Mouse (Mus musculus) G1E (cell line): ENCODE measurements around the gene Tssk6. TPM values are rescaled to one million over a fixed set of nuclear protein-coding genes. Genes with fewer than 3 reads are reported as not detected.

Source experiments
- ATAC-seq: 2 replicates; pipeline ENCODE4 v1.8.0; 2016; ENCODE audit warnings: mild to moderate bottlenecking; ENCODE audit not compliant: insufficient number of reproducible peaks, poor library complexity, low FRiP score, severe bottlenecking; ENCODE audit errors: extremely low read depth
- DNase-seq: peaks from one replicate; pipeline ENCODE4 v3.0.0; 2012; ENCODE audit warnings: low spot score
- H3K27me3 ChIP-seq: 2 replicates; pipeline ENCODE4 v1.6.1; 2012; ENCODE audit warnings: mild to moderate bottlenecking, low read length, inconsistent platforms; ENCODE audit not compliant: insufficient read depth
- H3K36me3 ChIP-seq: replicated peaks from 2 replicates; pipeline ENCODE3; 2012; ENCODE audit warnings: mild to moderate bottlenecking, inconsistent platforms
- H3K4me1 ChIP-seq: 2 replicates; pipeline ENCODE4 v1.6.1; 2012; ENCODE audit warnings: low read depth, low read length, inconsistent platforms, mixed read lengths; ENCODE audit not compliant: insufficient read depth
- H3K4me3 ChIP-seq: 2 replicates; pipeline ENCODE4 v1.5.1; 2012; ENCODE audit warnings: low read depth, mild to moderate bottlenecking, inconsistent platforms, low read length, moderate library complexity, mixed read lengths
- H3K9me3 ChIP-seq: replicated peaks from 2 replicates; pipeline ENCODE4 v1.6.1; 2012; ENCODE audit warnings: inconsistent platforms
- CTCF ChIP-seq: IDR thresholded peaks from 2 replicates; pipeline ENCODE4 v1.5.1; 2012; ENCODE audit warnings: low read depth, low read length, inconsistent platforms, mixed read lengths
- GATA1 ChIP-seq: IDR thresholded peaks from 2 replicates; pipeline ENCODE4 v1.6.1; 2012; ENCODE audit warnings: borderline replicate concordance, low read length, inconsistent platforms, mixed read lengths
- GATA2 ChIP-seq: IDR thresholded peaks from 2 replicates; pipeline ENCODE4 v1.6.1; 2012; ENCODE audit warnings: low read depth, low read length, inconsistent platforms, borderline replicate concordance
- POLR2AphosphoS5 ChIP-seq: IDR thresholded peaks from 2 replicates; pipeline ENCODE4 v1.6.1; 2012; ENCODE audit warnings: low read depth, low read length, inconsistent platforms; ENCODE audit not compliant: insufficient replicate concordance
- TAL1 ChIP-seq: conservative IDR thresholded peaks from 2 replicates; pipeline ENCODE4 v1.6.1; 2012; ENCODE audit warnings: low read depth, low read length, inconsistent platforms, mixed read lengths
- polyA plus RNA-seq: library from polyadenylated mRNA; stranded (reverse); fragments of >175 nt; gene quantifications from 2 replicates; pipeline ENCODE4 v1.2.3, GENCODE M21; 2012
- total RNA-seq, 2 experiments: library from RNA; stranded (forward) in 1 of 2; stranded (reverse) in 1 of 2; fragments of 200-1000 nt in 1 of 2; fragments of >200 nt in 1 of 2; fragmentation: Nextera tagmentation in 1 of 2; gene quantifications; 2 replicates each; pipeline ENCODE4 v1.2.3; 2014 to 2017

Gene Tssk6
- total and polyA plus RNA-seq, 3 experiments, result 0.15 to 0.22 TPM; not detected in 1

- no peak for ATAC-seq
- no peaks in the 10 kb centered on the region; the same call in 1 of the 2 replicates for H3K4me1 ChIP-seq
Measured at GRCm38 (mm10) chr8:69888902-69889301, 13.1 kb upstream of the Tssk6 start.

GRCm38 (mm10) chr8:69890813-69891241, 11.2 kb upstream of the Tssk6 start:
- Histone ChIP-seq H3K4me3 (no peak overlapping the region), H3K9me3 (peaks cover 21% of the 10 kb centered on the region), H3K36me3 (peaks cover 58% of the 10 kb centered on the region), H3K4me1 (peaks cover 9% of the 10 kb centered on the region), H3K27me3 (peaks cover 10% of the 10 kb centered on the region; the same call in 1 of the 2 replicates)
- ATAC-seq, result no peak
- TF ChIP-seq CTCF (no peak), POLR2AphosphoS5 (no peak), GATA1 (no peak), TAL1 (no peak), GATA2 (no peak)
- no peak for DNase-seq

More at GRCm38 (mm10) chr8:69888902-69889301, 13.1 kb upstream of the Tssk6 start:
- no peak for DNase-seq
- Histone ChIP-seq H3K9me3 (peaks cover 36% of the 10 kb centered on the region), H3K27me3 (peaks cover 14% of the 10 kb centered on the region; the same call in 1 of the 2 replicates), H3K4me3 (no peak overlapping the region), H3K36me3 (peaks cover 39% of the 10 kb centered on the region)
- TF ChIP-seq TAL1 (no peak), POLR2AphosphoS5 (no peak), GATA1 (no peak), GATA2 (no peak), CTCF (no peak)

DNA sequence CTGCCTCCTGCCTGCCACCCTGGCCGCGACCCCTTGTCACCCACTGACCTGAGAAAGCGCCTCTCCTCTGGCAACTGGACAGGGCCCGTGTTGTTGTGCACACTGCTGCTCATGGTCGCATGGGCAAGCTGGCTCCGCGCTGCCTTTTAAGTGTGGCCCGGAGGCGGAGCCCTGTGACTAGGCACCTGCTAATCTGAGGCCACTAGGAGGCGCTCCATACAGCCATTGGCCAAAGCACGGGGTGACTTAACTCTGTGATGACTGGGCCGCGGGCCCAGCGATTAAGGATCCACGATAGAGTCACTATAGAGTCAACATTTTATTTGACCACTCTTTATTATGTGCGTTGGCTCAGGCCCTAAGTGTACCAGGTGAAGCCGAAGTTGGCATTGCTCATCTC, 8.1 kb upstream of the Tssk6 start:
- H3K9me3 ChIP-seq, result peaks cover 4% of the 10 kb centered on the region
- no peak overlapping the region for H3K4me3 ChIP-seq
- peaks cover 22% of the 10 kb centered on the region for H3K4me1 ChIP-seq
- H3K27me3 ChIP-seq, result peaks cover 3% of the 10 kb centered on the region; the same call in 1 of the 2 replicates
- H3K36me3 ChIP-seq, result peaks cover 85% of the 10 kb centered on the region
- peak; percentile 50; the same call in 1 of the 2 replicates for TF ChIP-seq CTCF
- no peak for TF ChIP-seq GATA2
- TF ChIP-seq GATA1, result no peak
- no peak for TF ChIP-seq POLR2AphosphoS5
- ATAC-seq, result no peak
- peak; percentile 74 for DNase-seq

- ATAC-seq, result no peak
Measured at GRCm38 (mm10) chr8:69894836-69895332, 7.1 kb upstream of the Tssk6 start.

GRCm38 (mm10) chr8:69895772-69896451, 6.1 kb upstream of the Tssk6 start:
- H3K4me1 ChIP-seq, result peaks cover 35% of the 10 kb centered on the region
- no peaks in the 10 kb centered on the region for H3K27me3 ChIP-seq
- DNase-seq (no peak), ATAC-seq (no peak)
- TF ChIP-seq TAL1, result no peak
- no peak for TF ChIP-seq GATA2
- no peak for TF ChIP-seq CTCF
- TF ChIP-seq GATA1, result no peak
- TF ChIP-seq POLR2AphosphoS5, result no peak
- H3K4me3 ChIP-seq, result no peak overlapping the region
- H3K36me3 ChIP-seq, result peaks cover 85% of the 10 kb centered on the region
- no peaks in the 10 kb centered on the region for H3K9me3 ChIP-seq

More at GRCm38 (mm10) chr8:69894836-69895332, 7.1 kb upstream of the Tssk6 start:
- H3K9me3 ChIP-seq, result no peaks in the 10 kb centered on the region
- peaks cover 28% of the 10 kb centered on the region for H3K4me1 ChIP-seq
- no peak overlapping the region for H3K4me3 ChIP-seq
- H3K27me3 ChIP-seq, result no peaks in the 10 kb centered on the region
- peaks cover 87% of the 10 kb centered on the region for H3K36me3 ChIP-seq
- TF ChIP-seq GATA1, result no peak
- no peak for TF ChIP-seq CTCF
- TF ChIP-seq GATA2, result no peak
- TF ChIP-seq TAL1, result no peak
- TF ChIP-seq POLR2AphosphoS5, result no peak
- DNase-seq, result no peak

DNA sequence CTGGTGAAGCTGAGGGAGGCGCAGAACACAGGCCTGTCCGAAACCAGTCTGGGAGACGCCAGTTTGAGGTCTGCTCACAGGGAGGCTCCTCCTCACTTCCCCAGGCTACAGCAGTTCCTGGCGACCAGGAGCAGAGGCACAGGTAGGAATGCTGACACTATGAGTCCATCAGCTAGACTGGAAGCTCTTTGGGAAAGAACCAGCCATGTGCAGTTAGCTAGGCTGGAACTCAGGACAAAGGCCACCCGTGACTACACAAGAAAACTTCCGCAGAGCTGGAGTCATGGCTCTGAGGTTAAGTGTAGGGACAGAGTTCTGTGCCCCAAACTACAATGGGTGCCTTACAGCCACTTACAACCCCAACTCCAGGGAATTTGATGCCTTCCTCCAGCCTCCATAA, 4.1 kb upstream of the Tssk6 start:
- ATAC-seq, result no peak
- TF ChIP-seq CTCF (no peak), GATA2 (no peak), POLR2AphosphoS5 (no peak), GATA1 (no peak), TAL1 (no peak)
- H3K36me3 ChIP-seq, result peaks cover 79% of the 10 kb centered on the region
- peaks cover 5% of the 10 kb centered on the region; the same call in 1 of the 2 replicates for H3K27me3 ChIP-seq
- peaks cover 48% of the 10 kb centered on the region for H3K4me1 ChIP-seq
- H3K9me3 ChIP-seq, result peaks cover 10% of the 10 kb centered on the region
- H3K4me3 ChIP-seq, result no peak overlapping the region
- DNase-seq, result no peak
